Mouse (Mus musculus): ENCODE results near the gene Tectb. TPM values are rescaled to one million over a fixed set of nuclear protein-coding genes. Genes with fewer than 3 reads are reported as not detected.

Tectb gene
- polyA plus RNA-seq, 1 experiment from 2014 or later, result 0.27 TPM

GRCm38 (mm10) chr19:55239766-55240426, 59.4 kb downstream of the Tectb start:
- no peak overlapping the region for H3K4me2 ChIP-seq
- no peaks in the 10 kb centered on the region for H3K36me3 ChIP-seq
- H3K27ac ChIP-seq (replicated peaks), result no peak overlapping the region
- 70% methylated on average over 6 of the region's 6 CpGs for WGBS
- H3K9ac ChIP-seq, result no peak overlapping the region
- ATAC-seq (ENCODE audit: low read depth), result no peak
- H3K9me3 ChIP-seq, result no peaks in the 10 kb centered on the region
- no peak overlapping the region for H3K4me3 ChIP-seq
- H3K4me1 ChIP-seq (replicated peaks), result no peaks in the 10 kb centered on the region
- H3K27me3 ChIP-seq, result no peaks in the 10 kb centered on the region

- Histone ChIP-seq H3K27ac (replicated peaks) (no peak within 1 kb of the TSS), H3K4me1 (replicated peaks) (no peaks in the 10 kb centered on the region), H3K9ac (no peak within 1 kb of the TSS), H3K9me3 (no peaks in the 10 kb centered on the region), H3K27me3 (no peaks in the 10 kb centered on the region), H3K4me3 (no peak within 1 kb of the TSS), H3K4me2 (no peak within 1 kb of the TSS), H3K36me3 (no peaks in the 10 kb centered on the region)
- WGBS, result 83% methylated on average over 6 of the region's 6 CpGs
- no peak for ATAC-seq (ENCODE audit: low read depth)
Observed at GRCm38 (mm10) chr19:55241186-55241645, 60.7 kb downstream of the Tectb start, which contains the start of gene Gucy2g. TSS of gene Gucy2g (minus strand) at chr19:55241236.

GRCm38 (mm10) chr19:55244791-55245231, 64.3 kb downstream of the Tectb start:
- H3K9me3 ChIP-seq, result no peaks in the 10 kb centered on the region
- 14% methylated on average over 7 of the region's 7 CpGs for WGBS
- no peak overlapping the region for H3K9ac ChIP-seq
- no peak overlapping the region for H3K27ac ChIP-seq (replicated peaks)
- no peaks in the 10 kb centered on the region for H3K36me3 ChIP-seq
- no peaks in the 10 kb centered on the region for H3K4me1 ChIP-seq (replicated peaks)
- no peak for ATAC-seq (ENCODE audit: low read depth)
- H3K4me2 ChIP-seq, result no peak overlapping the region
- H3K27me3 ChIP-seq, result no peaks in the 10 kb centered on the region
- H3K4me3 ChIP-seq, result no peak overlapping the region

Small RNAs within 50 kb of the gene (microRNA-seq; reads per million reads assigned to microRNA genes)
- 0.59 reads per million for gene Mir6715

Other genes starting within 250 kb of the Tectb start
- 19.0 and 19.6 TPM in 2 replicates for gene Gpam, start 53.5 kb upstream of the Tectb start, polyA plus RNA-seq (2015; fragmentation: Nextera tagmentation; extraction: Ambion mirVana)
- not detected in 2 replicates for gene Gucy2g, start 60.5 kb downstream of the Tectb start, polyA plus RNA-seq (2015; fragmentation: Nextera tagmentation; extraction: Ambion mirVana)
- gene Acsl5, start 71.2 kb downstream of the Tectb start, polyA plus RNA-seq (2015; fragmentation: Nextera tagmentation; extraction: Ambion mirVana), result 17.1 and 24.2 TPM in 2 replicates
- gene Zdhhc6, start 135.3 kb downstream of the Tectb start, polyA plus RNA-seq (2015; fragmentation: Nextera tagmentation; extraction: Ambion mirVana), result 66.6 and 78.1 TPM in 2 replicates
- gene Vti1a, start 135.6 kb downstream of the Tectb start, polyA plus RNA-seq (2015; fragmentation: Nextera tagmentation; extraction: Ambion mirVana), result 28.8 and 31.2 TPM in 2 replicates

All from neural tube, embryonic 13.5 days (tissue).